Mouse (Mus musculus): ENCODE measurements around the gene Fez2.

- TF ChIP-seq CTCF (IDR thresholded peaks at IDR 0.05; ENCODE audit: borderline replicate concordance, control insufficient read depth, extremely low read depth, insufficient read depth, low read length, poor library complexity) (no peak), POLR2A (IDR thresholded peaks at IDR 0.05; ENCODE audit: control insufficient read depth, extremely low read depth, insufficient read depth, low read length, poor library complexity) (no peak)
These were observed 16.6 kb downstream of the Fez2 start for GRCm38 (mm10) chr17:78401311-78401710.

All from thymus, adult 2 months (tissue).